Mouse (Mus musculus): ENCODE data around the gene Btbd11. TPM values are rescaled to one million over a fixed set of nuclear protein-coding genes. Genes with fewer than 3 reads are reported as not detected.
A peak's percentile ranks its signal among the peaks of the same experiment; 100 is the strongest.

Btbd11 gene
- polyA plus RNA-seq, 1 experiment, result 38.7 TPM

GRCm38 (mm10) chr10:85388751-85389115, 2.1 kb downstream of the Btbd11 start:
- WGBS, result 6% methylated on average over 9 of the region's 9 CpGs
- peaks cover 6% of the 10 kb centered on the region for H3K4me1 ChIP-seq (ENCODE audit: control insufficient read depth, insufficient read depth, low read length)

DNA sequence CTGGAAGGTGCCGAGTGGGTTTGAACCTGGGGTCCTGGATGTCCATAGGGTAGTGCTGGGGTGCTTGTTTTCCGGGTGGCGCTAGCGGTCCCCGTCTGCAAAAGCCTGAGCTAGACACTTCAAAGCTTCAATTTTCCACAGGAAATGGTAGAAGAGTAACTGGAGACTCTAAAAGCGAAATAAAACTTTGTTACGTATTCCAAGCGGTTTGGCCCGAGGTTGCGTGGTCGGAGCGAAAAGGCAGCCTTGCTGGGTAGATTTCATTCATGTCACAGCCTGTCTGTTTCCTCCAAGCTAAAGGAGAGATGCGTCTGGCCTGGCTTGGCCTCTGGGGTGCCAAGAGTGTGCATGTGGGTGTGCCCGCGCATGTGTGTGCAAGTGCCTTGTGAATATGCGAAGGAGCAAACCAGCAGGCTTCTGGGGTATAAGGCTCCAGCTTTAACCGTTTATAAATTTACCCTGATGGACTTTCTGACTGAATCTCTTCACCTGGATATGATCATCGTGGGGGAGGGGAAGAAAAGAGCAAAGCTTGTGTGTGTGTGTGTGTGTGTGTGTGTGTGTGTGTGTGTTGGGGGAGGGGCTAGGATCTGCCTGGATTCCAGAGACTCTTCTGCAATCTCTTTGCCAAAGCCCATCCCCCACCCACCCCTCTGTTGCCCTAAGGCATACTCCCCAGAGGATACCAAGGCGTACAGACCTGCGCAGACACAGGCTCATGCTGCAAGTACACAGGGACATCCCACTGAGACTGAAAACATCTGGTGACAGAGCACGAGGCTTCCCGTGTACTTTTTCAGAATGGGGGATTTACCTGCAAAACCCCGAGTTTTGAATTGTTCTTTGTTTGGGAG, 2.9 kb downstream of the Btbd11 start:
- Histone ChIP-seq H3K27me3 (ENCODE audit: control insufficient read depth, insufficient read depth, low read length) (no peaks in the 10 kb centered on the region), H3K4me1 (ENCODE audit: control insufficient read depth, insufficient read depth, low read length) (peaks cover 6% of the 10 kb centered on the region), H3K4me3 (replicated peaks; ENCODE audit: insufficient read depth, low read depth, low read length) (peak overlapping the region; percentile 20), H3K27ac (ENCODE audit: insufficient read depth, low read length) (no peak overlapping the region)
- peak in 1 of 2 experiments; percentile 26 for DNase-seq
- 38% methylated on average over 23 of the region's 23 CpGs for WGBS
- TF ChIP-seq POLR2A (IDR thresholded peaks at IDR 0.05; ENCODE audit: borderline replicate concordance, insufficient read depth, low read length) (no peak), CTCF (IDR thresholded peaks at IDR 0.05; ENCODE audit: borderline replicate concordance, insufficient read depth, low read depth, low read length) (no peak)

More at GRCm38 (mm10) chr10:85388751-85389115, 2.1 kb downstream of the Btbd11 start:
- no peaks in the 10 kb centered on the region for H3K27me3 ChIP-seq (ENCODE audit: control insufficient read depth, insufficient read depth, low read length)
- DNase-seq, result peak; percentile 33 to 53
- peak overlapping the region; percentile 70 for H3K4me3 ChIP-seq (replicated peaks; ENCODE audit: insufficient read depth, low read depth, low read length)
- no peak overlapping the region for H3K27ac ChIP-seq (ENCODE audit: insufficient read depth, low read length)
- TF ChIP-seq POLR2A (IDR thresholded peaks at IDR 0.05; ENCODE audit: borderline replicate concordance, insufficient read depth, low read length) (no peak), CTCF (IDR thresholded peaks at IDR 0.05; ENCODE audit: borderline replicate concordance, insufficient read depth, low read depth, low read length) (peak; percentile 72)

GRCm38 (mm10) chr10:85393016-85393415, 6.4 kb downstream of the Btbd11 start:
- no peak overlapping the region for H3K27ac ChIP-seq (ENCODE audit: insufficient read depth, low read length)
- no peak for DNase-seq
- 53% methylated on average over 6 of the region's 6 CpGs for WGBS

GRCm38 (mm10) chr10:85394558-85394957, 7.9 kb downstream of the Btbd11 start:
- no peak for TF ChIP-seq POLR2A (IDR thresholded peaks at IDR 0.05; ENCODE audit: borderline replicate concordance, insufficient read depth, low read length)
- TF ChIP-seq CTCF (IDR thresholded peaks at IDR 0.05; ENCODE audit: borderline replicate concordance, insufficient read depth, low read depth, low read length), result no peak
- H3K27me3 ChIP-seq (ENCODE audit: control insufficient read depth, insufficient read depth, low read length), result no peaks in the 10 kb centered on the region

More at GRCm38 (mm10) chr10:85393016-85393415, 6.4 kb downstream of the Btbd11 start:
- no peaks in the 10 kb centered on the region for H3K27me3 ChIP-seq (ENCODE audit: control insufficient read depth, insufficient read depth, low read length)
- peaks cover 3% of the 10 kb centered on the region; the same call in 1 of the 2 replicates for H3K4me1 ChIP-seq (ENCODE audit: control insufficient read depth, insufficient read depth, low read length)
- no peak overlapping the region for H3K4me3 ChIP-seq (replicated peaks; ENCODE audit: insufficient read depth, low read depth, low read length)
- TF ChIP-seq CTCF (IDR thresholded peaks at IDR 0.05; ENCODE audit: borderline replicate concordance, insufficient read depth, low read depth, low read length) (no peak), POLR2A (IDR thresholded peaks at IDR 0.05; ENCODE audit: borderline replicate concordance, insufficient read depth, low read length) (no peak)

DNA sequence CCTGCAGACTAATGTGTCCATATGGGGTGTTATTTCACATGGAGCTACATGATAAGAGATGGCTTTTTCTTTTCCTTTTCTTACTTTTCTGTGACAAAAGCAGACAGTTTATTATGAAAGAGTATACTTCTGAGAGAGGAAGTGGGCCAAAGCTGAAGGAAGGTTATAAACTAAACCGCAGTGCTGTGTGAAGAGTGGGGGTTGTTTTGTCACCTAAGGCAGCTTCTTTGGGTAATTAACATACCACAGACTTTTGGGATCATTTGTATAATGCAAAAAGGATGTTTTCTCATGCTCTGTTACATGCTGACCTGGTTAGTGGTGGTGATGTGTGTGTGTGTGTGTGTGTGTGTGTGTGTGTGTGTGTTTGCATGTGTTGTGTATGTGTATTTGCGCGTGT, 24.5 kb downstream of the Btbd11 start:
- no peak overlapping the region for H3K27ac ChIP-seq (ENCODE audit: insufficient read depth, low read length)
- TF ChIP-seq CTCF (IDR thresholded peaks at IDR 0.05; ENCODE audit: borderline replicate concordance, insufficient read depth, low read depth, low read length) (no peak), POLR2A (IDR thresholded peaks at IDR 0.05; ENCODE audit: borderline replicate concordance, insufficient read depth, low read length) (no peak)
- no peaks in the 10 kb centered on the region; the same call in 1 of the 2 replicates for H3K4me1 ChIP-seq (ENCODE audit: control insufficient read depth, insufficient read depth, low read length)
- no peaks in the 10 kb centered on the region; the same call in 1 of the 2 replicates for H3K27me3 ChIP-seq (ENCODE audit: control insufficient read depth, insufficient read depth, low read length)
- DNase-seq, result no peak
- no peak overlapping the region for H3K4me3 ChIP-seq (replicated peaks; ENCODE audit: insufficient read depth, low read depth, low read length)
- WGBS, result 95% methylated on average over 3 of the region's 3 CpGs

More at GRCm38 (mm10) chr10:85394558-85394957, 7.9 kb downstream of the Btbd11 start:
- WGBS, result 86% methylated on average over 4 of the region's 4 CpGs
- H3K4me3 ChIP-seq (replicated peaks; ENCODE audit: insufficient read depth, low read depth, low read length), result no peak overlapping the region
- no peak for DNase-seq
- H3K4me1 ChIP-seq (ENCODE audit: control insufficient read depth, insufficient read depth, low read length), result no peaks in the 10 kb centered on the region
- no peak overlapping the region for H3K27ac ChIP-seq (ENCODE audit: insufficient read depth, low read length)

DNA sequence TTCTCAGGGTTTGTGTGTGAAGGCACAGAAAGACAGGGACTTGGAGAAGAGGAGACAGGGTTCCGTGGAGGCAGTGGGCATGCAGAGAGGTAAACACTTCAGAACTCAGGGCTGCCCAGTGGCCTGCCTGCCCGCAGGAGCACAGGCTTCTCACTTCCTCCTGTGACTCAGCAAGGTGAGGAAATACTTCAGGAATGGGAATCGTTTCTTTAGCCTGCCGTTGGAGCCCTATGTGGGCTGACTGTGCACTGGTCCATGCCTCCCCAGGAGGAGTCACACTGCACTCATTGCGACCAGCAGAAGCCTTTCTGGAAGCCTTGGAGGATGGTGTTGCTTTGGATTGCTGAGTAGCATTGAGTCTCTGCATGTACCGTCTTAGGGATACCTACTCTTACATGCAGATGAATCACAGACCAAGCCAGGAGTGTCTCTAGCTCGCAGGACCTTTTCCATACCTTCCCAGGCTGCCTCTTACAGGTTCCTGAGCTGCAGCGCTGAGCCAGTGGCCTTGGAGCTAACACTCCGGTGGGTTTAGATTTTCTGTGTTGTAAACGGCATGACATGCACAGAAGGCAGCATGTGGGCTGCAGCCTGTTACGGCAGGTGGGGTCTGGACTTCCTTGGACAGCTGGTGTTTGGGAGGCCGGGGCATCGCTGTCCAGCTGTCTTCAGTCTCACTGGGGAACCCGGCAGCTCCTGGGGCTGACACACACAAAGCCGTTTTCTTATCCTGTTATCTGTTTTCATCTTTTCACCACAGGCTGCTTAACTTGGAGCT, 34.4 kb downstream of the Btbd11 start:
- no peak for DNase-seq
- H3K27me3 ChIP-seq (ENCODE audit: control insufficient read depth, insufficient read depth, low read length), result no peaks in the 10 kb centered on the region
- H3K4me3 ChIP-seq (replicated peaks; ENCODE audit: insufficient read depth, low read depth, low read length), result no peak overlapping the region
- no peaks in the 10 kb centered on the region for H3K4me1 ChIP-seq (ENCODE audit: control insufficient read depth, insufficient read depth, low read length)
- WGBS, result 32% methylated on average over 15 of the region's 15 CpGs
- no peak overlapping the region for H3K27ac ChIP-seq (ENCODE audit: insufficient read depth, low read length)
- TF ChIP-seq CTCF (IDR thresholded peaks at IDR 0.05; ENCODE audit: borderline replicate concordance, insufficient read depth, low read depth, low read length) (no peak), POLR2A (IDR thresholded peaks at IDR 0.05; ENCODE audit: borderline replicate concordance, insufficient read depth, low read length) (no peak)

- DNase-seq, result no peak
- 74% methylated on average over 4 of the region's 4 CpGs for WGBS
- no peak overlapping the region for H3K4me3 ChIP-seq (replicated peaks; ENCODE audit: insufficient read depth, low read depth, low read length)
- no peaks in the 10 kb centered on the region for H3K27me3 ChIP-seq (ENCODE audit: control insufficient read depth, insufficient read depth, low read length)
- no peak overlapping the region for H3K27ac ChIP-seq (ENCODE audit: insufficient read depth, low read length)
- TF ChIP-seq POLR2A (IDR thresholded peaks at IDR 0.05; ENCODE audit: borderline replicate concordance, insufficient read depth, low read length), result no peak
- H3K4me1 ChIP-seq (ENCODE audit: control insufficient read depth, insufficient read depth, low read length), result no peaks in the 10 kb centered on the region
These were observed 35.0 kb downstream of the Btbd11 start for GRCm38 (mm10) chr10:85421629-85422012.

Measured in cerebellum, adult 2 months (tissue).